Mouse (Mus musculus): ENCODE results near the gene Tppp2.

The Tppp2 gene

GRCm38 (mm10) chr14:51943336-51943735 is 25.1 kb downstream of the Tppp2 start:
- no peak for DNase-seq (ENCODE audit: low read depth, low spot score)

DNA sequence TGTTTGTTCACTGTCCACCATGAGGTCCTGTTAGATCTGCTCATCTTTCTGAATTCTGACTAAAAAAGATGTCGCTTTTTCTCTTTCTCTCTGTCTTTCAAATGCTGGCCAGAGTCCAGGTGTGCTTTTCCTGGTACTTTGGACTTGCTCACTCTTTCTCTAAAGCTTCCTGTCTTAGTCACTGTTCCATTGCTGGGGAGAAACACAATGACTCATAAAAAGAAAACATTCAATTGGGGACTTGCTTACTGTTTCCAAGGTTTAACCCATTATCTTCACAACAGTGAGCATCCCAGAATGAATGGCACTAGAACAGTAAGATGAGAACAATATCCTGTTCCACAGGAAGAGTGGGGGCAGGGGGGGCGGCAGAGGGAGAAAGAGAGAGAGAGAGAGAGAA is 42.1 kb downstream of the Tppp2 start:
- no peak for DNase-seq (ENCODE audit: low read depth, low spot score)

DNA sequence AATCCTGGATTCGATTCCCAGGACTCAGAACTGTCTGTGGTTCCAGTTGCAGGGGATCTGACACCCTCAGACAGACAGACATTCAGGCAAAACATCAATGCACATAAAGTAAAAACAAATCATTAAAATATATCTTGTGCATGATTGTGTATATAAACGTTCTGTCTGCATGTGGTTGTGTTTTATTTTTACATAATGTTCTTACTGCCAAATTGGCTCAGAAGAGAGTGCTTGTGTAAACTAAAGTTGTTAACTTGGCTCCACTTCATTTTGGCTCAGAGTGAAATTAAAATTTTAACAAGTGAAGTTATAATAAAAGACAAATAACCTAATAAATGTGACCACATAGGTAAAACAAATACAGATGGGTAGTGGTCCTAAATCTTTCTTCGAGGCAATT is 49.2 kb downstream of the Tppp2 start:
- no peak for DNase-seq (ENCODE audit: low read depth, low spot score)
